Mouse (Mus musculus): ENCODE measurements around the gene Bmper.

Gene Bmper

GRCm38 (mm10) chr9:23222841-23223548 lies at the start of gene Bmper:
Gene Bmper, plus strand, starts transcription at chr9:23223076.
- DNase-seq: peak; percentile 6

GRCm38 (mm10) chr9:23177476-23177875 lies 45.4 kb upstream of the Bmper start:
- DNase-seq: no peak

DNA sequence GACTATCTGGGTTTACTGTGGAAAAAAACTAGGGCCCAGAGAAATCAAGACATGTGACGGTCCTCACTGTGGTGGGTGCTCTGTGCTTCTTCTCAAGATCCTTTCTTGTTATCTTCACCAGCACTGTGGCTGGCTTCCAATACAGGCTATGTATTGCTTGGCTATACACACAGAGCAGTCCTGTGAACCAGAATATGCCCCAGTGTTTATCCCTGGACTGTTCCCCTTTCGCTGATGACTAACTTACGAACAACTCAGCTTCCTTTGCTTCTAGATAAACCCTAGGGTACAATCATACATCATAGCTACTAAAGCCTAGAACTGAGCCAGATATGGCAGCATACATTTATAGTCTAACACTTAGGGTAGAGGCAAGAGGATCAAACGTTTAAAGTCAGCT lies 35.7 kb upstream of the Bmper start:
- DNase-seq: no peak

- no peak for DNase-seq
Observed at GRCm38 (mm10) chr9:23188136-23188535, 34.7 kb upstream of the Bmper start.

DNA sequence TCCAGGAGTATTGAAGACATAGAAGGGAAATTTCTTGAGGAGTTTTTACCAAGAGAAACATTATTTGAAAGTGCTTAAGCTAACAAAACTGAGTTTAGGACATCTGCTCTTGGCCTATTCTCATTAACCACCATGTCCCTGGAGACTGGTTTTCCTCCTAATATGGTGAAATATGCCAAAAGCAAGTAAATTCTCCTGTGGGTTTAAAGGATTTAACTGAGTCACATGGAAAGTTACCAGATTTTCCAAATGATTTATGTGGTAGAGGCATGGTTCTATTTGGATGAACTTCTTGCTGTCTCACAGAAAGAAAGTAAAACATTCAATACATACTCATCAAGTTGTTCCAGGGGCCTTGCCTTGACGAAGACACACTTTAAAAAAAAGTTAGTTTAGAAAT lies 31.9 kb upstream of the Bmper start:
- DNase-seq: no peak

GRCm38 (mm10) chr9:23191431-23191830 lies 31.4 kb upstream of the Bmper start:
- no peak for DNase-seq

GRCm38 (mm10) chr9:23192567-23193331 lies 30.1 kb upstream of the Bmper start:
- DNase-seq: no peak

GRCm38 (mm10) chr9:23198996-23199395 lies 23.9 kb upstream of the Bmper start:
- no peak for DNase-seq

GRCm38 (mm10) chr9:23199841-23200240 lies 23.0 kb upstream of the Bmper start:
- no peak for DNase-seq

- DNase-seq: no peak
Observed at GRCm38 (mm10) chr9:23200828-23201227, 22.0 kb upstream of the Bmper start.

- DNase-seq: no peak
Observed at GRCm38 (mm10) chr9:23202431-23202830, 20.4 kb upstream of the Bmper start.

- DNase-seq: no peak
Observed at GRCm38 (mm10) chr9:23204339-23205288, 18.3 kb upstream of the Bmper start.

- no peak for DNase-seq
Observed at GRCm38 (mm10) chr9:23205304-23205703, 17.6 kb upstream of the Bmper start.

DNA sequence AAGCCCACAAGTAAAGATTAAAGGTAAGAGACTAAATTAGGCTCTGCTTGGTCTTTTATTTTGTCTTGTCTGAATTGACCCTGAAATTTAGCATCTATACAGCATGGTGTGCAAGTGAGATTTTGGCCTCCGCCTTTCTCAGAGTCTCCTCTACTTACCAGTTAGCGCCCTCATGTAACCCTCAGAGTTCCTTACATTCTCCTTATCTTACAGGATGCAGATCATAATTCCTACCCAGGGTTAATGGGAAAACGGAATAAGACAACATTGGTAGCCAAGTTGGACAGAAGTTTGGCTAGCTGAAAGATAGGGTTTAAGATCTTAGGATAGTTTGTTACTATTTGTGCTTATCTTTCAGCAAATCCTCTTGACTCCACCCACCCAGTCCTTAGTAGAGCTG lies 17.1 kb upstream of the Bmper start:
- no peak for DNase-seq

GRCm38 (mm10) chr9:23206181-23206580 lies 16.7 kb upstream of the Bmper start:
- DNase-seq: no peak

- DNase-seq: peak; percentile 54
Observed at GRCm38 (mm10) chr9:23212303-23212702, 10.6 kb upstream of the Bmper start.

- DNase-seq: peak; percentile 7
Observed at GRCm38 (mm10) chr9:23219754-23220153, 3.1 kb upstream of the Bmper start.

DNA sequence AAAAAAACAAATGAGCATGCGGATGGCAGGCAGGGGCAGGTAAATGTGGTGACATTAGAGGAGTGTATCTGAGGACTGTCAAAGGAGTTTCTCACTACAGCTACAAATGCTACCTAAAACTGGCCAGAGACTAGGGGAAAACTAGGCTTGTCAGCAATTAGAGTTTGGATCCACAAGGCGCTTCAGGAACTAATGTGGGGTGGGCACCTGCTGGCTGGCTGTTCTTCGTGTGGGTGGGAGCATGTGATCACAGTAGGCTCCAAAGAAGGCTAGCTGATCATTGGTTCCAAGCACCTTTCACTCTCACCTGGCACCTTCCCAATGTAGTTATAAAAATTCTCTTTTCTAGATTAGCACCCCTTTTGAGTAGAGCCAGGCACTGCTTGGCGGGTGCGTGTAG lies 900 bp upstream of the Bmper start:
- no peak for DNase-seq

- no peak for DNase-seq
Observed at GRCm38 (mm10) chr9:23222492-23222840, 410 bp upstream of the Bmper start.

DNA sequence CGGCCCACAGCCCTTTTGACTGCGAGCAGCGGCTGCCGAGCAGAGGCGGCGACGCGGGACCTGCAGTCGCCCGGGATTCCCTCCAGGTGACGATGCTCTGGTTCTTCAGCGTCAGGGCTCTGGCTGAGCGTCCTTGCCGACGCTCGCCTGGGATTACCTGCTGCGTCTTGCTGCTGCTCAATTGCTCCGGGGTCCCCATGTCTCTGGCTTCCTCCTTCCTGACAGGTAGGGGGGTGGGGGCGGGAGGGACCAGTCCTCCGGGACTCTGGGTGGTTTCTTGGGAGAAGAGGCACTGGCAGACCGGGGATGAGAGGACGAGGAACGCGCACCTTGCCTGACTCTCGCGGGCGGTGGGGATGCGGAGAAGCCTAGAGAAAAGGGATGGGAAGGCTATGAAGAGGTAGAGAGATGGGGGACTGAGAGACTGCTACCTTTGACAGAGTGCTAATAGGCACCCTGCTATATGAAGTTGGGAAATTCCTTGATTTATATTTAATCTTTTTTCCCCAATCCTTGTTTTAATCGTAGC lies 737 bp downstream of the Bmper start:
- DNase-seq: no peak

DNA sequence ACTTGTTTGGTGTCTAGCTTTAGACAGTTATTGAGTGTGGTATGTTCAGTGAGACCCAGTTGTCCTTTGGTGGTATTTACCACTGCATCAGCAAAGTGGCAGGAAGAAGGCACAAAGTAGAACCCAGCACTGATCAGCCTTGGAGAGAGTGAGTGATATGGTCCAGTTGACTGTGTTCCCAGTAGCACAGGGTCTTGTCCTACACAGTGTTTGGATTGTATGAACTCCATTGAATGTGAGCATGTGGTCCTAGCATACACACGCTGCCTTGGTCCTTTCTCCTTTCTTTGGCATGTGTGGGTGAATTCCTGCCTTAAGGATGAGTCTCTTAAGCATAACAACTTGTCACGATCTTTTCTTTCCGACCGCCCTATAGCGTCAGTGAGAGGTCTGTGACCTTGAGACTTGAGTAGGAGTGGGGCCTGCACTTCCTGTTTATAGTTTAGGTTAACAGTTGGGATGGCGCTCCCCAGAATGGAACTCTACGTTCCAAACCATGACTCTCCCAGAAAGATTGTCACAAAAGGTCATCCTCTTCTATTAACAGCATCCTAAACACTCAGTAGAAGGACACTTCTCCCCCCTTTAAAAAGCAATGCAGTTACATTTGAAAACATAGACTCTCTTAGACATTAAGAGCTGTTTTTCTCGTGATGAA lies 10.7 kb downstream of the Bmper start:
- DNase-seq: no peak

- no peak for DNase-seq
Observed at GRCm38 (mm10) chr9:23235368-23236002, 12.6 kb downstream of the Bmper start.

Data from thymus, postnatal 25 days (tissue).